Mouse (Mus musculus): Measurements from ENCODE around the gene Gm10762. TPM values are rescaled to one million over a fixed set of nuclear protein-coding genes. Genes with fewer than 3 reads are reported as not detected.

Gene Gm10762
- polyA plus RNA-seq, 1 experiment from 2014 or later = 19.8 TPM

GRCm38 (mm10) chr2:128928446-128928845 is 39.1 kb downstream of the Gm10762 start:
- 98% methylated on average over 3 of the region's 3 CpGs for WGBS
- no peaks in the 10 kb centered on the region for H3K4me1 ChIP-seq (replicated peaks; ENCODE audit: control insufficient read depth, insufficient read depth, low read length)
- H3K36me3 ChIP-seq (ENCODE audit: control insufficient read depth, insufficient read depth, low read length) = no peaks in the 10 kb centered on the region
- no peaks in the 10 kb centered on the region for H3K9me3 ChIP-seq (ENCODE audit: control insufficient read depth, low read length)
- no peak overlapping the region for H3K27ac ChIP-seq (ENCODE audit: low read depth, low read length)
- H3K27me3 ChIP-seq (ENCODE audit: control insufficient read depth, insufficient read depth, low read length) = no peaks in the 10 kb centered on the region
- ATAC-seq (ENCODE audit: low FRiP score) = no peak
- no peak overlapping the region for H3K4me2 ChIP-seq (replicated peaks; ENCODE audit: low read depth, low read length)
- H3K4me3 ChIP-seq (ENCODE audit: low read depth, low read length) = no peak overlapping the region
- DNase-seq (ENCODE audit: low spot score) = no peak
- H3K9ac ChIP-seq (ENCODE audit: low read depth, low read length) = no peak overlapping the region

GRCm38 (mm10) chr2:128924799-128925198 is 42.7 kb downstream of the Gm10762 start:
- no peaks in the 10 kb centered on the region for H3K9me3 ChIP-seq (ENCODE audit: control insufficient read depth, low read length)
- no peaks in the 10 kb centered on the region for H3K27me3 ChIP-seq (ENCODE audit: control insufficient read depth, insufficient read depth, low read length)
- no peak for ATAC-seq (ENCODE audit: low FRiP score)
- H3K36me3 ChIP-seq (ENCODE audit: control insufficient read depth, insufficient read depth, low read length) = no peaks in the 10 kb centered on the region
- DNase-seq (ENCODE audit: low spot score) = no peak
- no peak overlapping the region for H3K4me3 ChIP-seq (ENCODE audit: low read depth, low read length)
- H3K27ac ChIP-seq (ENCODE audit: low read depth, low read length) = no peak overlapping the region
- no peak overlapping the region for H3K9ac ChIP-seq (ENCODE audit: low read depth, low read length)
- no peak overlapping the region for H3K4me2 ChIP-seq (replicated peaks; ENCODE audit: low read depth, low read length)
- WGBS = 93% methylated on average over 4 of the region's 4 CpGs
- H3K4me1 ChIP-seq (replicated peaks; ENCODE audit: control insufficient read depth, insufficient read depth, low read length) = no peaks in the 10 kb centered on the region

Other genes with a start within 250 kb of the Gm10762 start
- gene Tmem87b, start 149.6 kb downstream of the Gm10762 start, polyA plus RNA-seq (2014; fragmentation: Nextera tagmentation; extraction: Ambion mirVana) = 29.9 and 33.6 TPM in 2 replicates
- 2.1 TPM in 2 replicates for gene Fbln7, start 104.7 kb downstream of the Gm10762 start, polyA plus RNA-seq (2014; fragmentation: Nextera tagmentation; extraction: Ambion mirVana)
- gene Zc3h8, start 23.6 kb downstream of the Gm10762 start, polyA plus RNA-seq (2014; fragmentation: Nextera tagmentation; extraction: Ambion mirVana) = 9.4 and 10.6 TPM in 2 replicates
- 1.8 and 2.2 TPM in 2 replicates for gene Zc3h6, start 323 bp downstream of the Gm10762 start, polyA plus RNA-seq (2014; fragmentation: Nextera tagmentation; extraction: Ambion mirVana)
- gene Vinac1, start 80.4 kb upstream of the Gm10762 start, polyA plus RNA-seq (2014; fragmentation: Nextera tagmentation; extraction: Ambion mirVana) = 0.12 and 0.17 TPM in 2 replicates
- gene Ttl, start 98.2 kb upstream of the Gm10762 start, polyA plus RNA-seq (2014; fragmentation: Nextera tagmentation; extraction: Ambion mirVana) = 17.1 and 18.9 TPM in 2 replicates
- 16.7 and 19.7 TPM in 2 replicates for gene Polr1b, start 133.3 kb upstream of the Gm10762 start, polyA plus RNA-seq (2014; fragmentation: Nextera tagmentation; extraction: Ambion mirVana)
- gene Chchd5, start 162.0 kb upstream of the Gm10762 start, polyA plus RNA-seq (2014; fragmentation: Nextera tagmentation; extraction: Ambion mirVana) = 26.0 and 27.8 TPM in 2 replicates
- gene Slc20a1, start 231.0 kb upstream of the Gm10762 start, polyA plus RNA-seq (2014; fragmentation: Nextera tagmentation; extraction: Ambion mirVana) = 50.3 and 59.9 TPM in 2 replicates